ENCODE assay signal across 19 mouse cellular contexts in genomic region chr11:87527990-87528389, GRCm38 (mm10). TPM values are rescaled to one million over a fixed set of nuclear protein-coding genes. Genes with fewer than 3 reads are reported as not detected.
DNase-seq lines count a peak whose midpoint lies in the region; ATAC-seq and TF ChIP-seq lines count a peak whose summit lies in the region.
"Had no signal": no experiment of that assay in that cellular context is flagged by ENCODE, and none has a peak within 500 bp of the region (broad histone marks: within the 10 kb centered on the region; RNA-seq: fewer than 3 reads in every experiment).

No protein-coding gene starts in this region.

- no peaks in the 10 kb centered on the region for H3K9me3 ChIP-seq in hindbrain, postnatal 0 days (ENCODE audit: low read length)
- no peaks in the 10 kb centered on the region for H3K9me3 ChIP-seq in hindbrain, embryonic 16.5 days (ENCODE audit: control insufficient read depth, low read length)
- no peaks in the 10 kb centered on the region for H3K9me3 ChIP-seq in kidney, embryonic 14.5 days (ENCODE audit: control insufficient read depth, low read length)
- H3K9me3 ChIP-seq: embryonic facial prominence, embryonic 10.5 days; forebrain, embryonic 10.5 days; G1E; intestine, embryonic 15.5 days; limb, embryonic 15.5 days; midbrain, embryonic 13.5 days had no signal

- TF ChIP-seq CTCF in hindbrain, postnatal 0 days (IDR thresholded peaks at IDR 0.05; ENCODE audit: low read depth) = 0 out of 2 replicates have a peak, but pooled peaks have one; percentile 38

- DNase-seq in hindbrain, postnatal 0 days (ENCODE audit: low spot score) = no peak
- DNase-seq in lung, postnatal 10 days = peak; percentile 25
- no peak for DNase-seq in lung, postnatal 36 days
- peak; percentile 57 for DNase-seq in ES-CJ7 (ENCODE audit: low read depth, low spot score)
- DNase-seq in heart, adult 18-20 months = no peak
- DNase-seq: adrenal gland, adult 2 months; cerebellum, adult 11 months; gastrocnemius, postnatal 10 days had no signal

- no peak overlapping the region for H3K4me3 ChIP-seq in hindbrain, postnatal 0 days (ENCODE audit: low read length)
- H3K4me3 ChIP-seq in hindbrain, embryonic 16.5 days (ENCODE audit: low read length) = no peak overlapping the region
- H3K4me3 ChIP-seq in kidney, embryonic 14.5 days (ENCODE audit: low read length) = no peak overlapping the region
- H3K4me3 ChIP-seq: embryonic facial prominence, embryonic 10.5 days; forebrain, embryonic 10.5 days; intestine, embryonic 15.5 days; limb, embryonic 15.5 days; midbrain, embryonic 13.5 days had no signal

- no peaks in the 10 kb centered on the region for H3K27me3 ChIP-seq in hindbrain, postnatal 0 days (ENCODE audit: insufficient read depth, low read length)
- no peaks in the 10 kb centered on the region for H3K27me3 ChIP-seq in hindbrain, embryonic 16.5 days (replicated peaks; ENCODE audit: control insufficient read depth, insufficient read depth, low read length)
- H3K27me3 ChIP-seq in kidney, embryonic 14.5 days (ENCODE audit: control insufficient read depth, insufficient read depth, low read length) = no peaks in the 10 kb centered on the region
- H3K27me3 ChIP-seq: intestine, embryonic 15.5 days; limb, embryonic 15.5 days; midbrain, embryonic 13.5 days had no signal

- no peaks in the 10 kb centered on the region for H3K4me1 ChIP-seq in hindbrain, postnatal 0 days (ENCODE audit: insufficient read depth, low read length)
- H3K4me1 ChIP-seq in hindbrain, embryonic 16.5 days (ENCODE audit: control insufficient read depth, insufficient read depth, low read depth, low read length) = no peaks in the 10 kb centered on the region
- no peaks in the 10 kb centered on the region for H3K4me1 ChIP-seq in kidney, embryonic 14.5 days (ENCODE audit: control insufficient read depth, insufficient read depth, low read length)
- H3K4me1 ChIP-seq: intestine, embryonic 15.5 days; limb, embryonic 15.5 days; midbrain, embryonic 13.5 days had no signal

- WGBS in hindbrain, postnatal 0 days = 62% methylated on average over 4 of the region's 4 CpGs
- 63% methylated on average over 4 of the region's 4 CpGs for WGBS in hindbrain, embryonic 16.5 days
- WGBS in kidney, embryonic 14.5 days = 51% methylated on average over 4 of the region's 4 CpGs

- H3K9ac ChIP-seq in hindbrain, postnatal 0 days (replicated peaks; ENCODE audit: low read length) = no peak overlapping the region
- H3K9ac ChIP-seq in hindbrain, embryonic 16.5 days (ENCODE audit: low read depth, low read length) = no peak overlapping the region
- no peak overlapping the region for H3K9ac ChIP-seq in kidney, embryonic 14.5 days (ENCODE audit: low read depth, low read length)
- H3K9ac ChIP-seq: intestine, embryonic 15.5 days; limb, embryonic 15.5 days; midbrain, embryonic 13.5 days had no signal

- H3K36me3 ChIP-seq in hindbrain, postnatal 0 days (ENCODE audit: insufficient read depth, low read length) = no peaks in the 10 kb centered on the region
- H3K36me3 ChIP-seq in hindbrain, embryonic 16.5 days (ENCODE audit: control insufficient read depth, insufficient read depth, low read length) = no peaks in the 10 kb centered on the region
- no peaks in the 10 kb centered on the region for H3K36me3 ChIP-seq in kidney, embryonic 14.5 days (ENCODE audit: control insufficient read depth, insufficient read depth, low read length)
- H3K36me3 ChIP-seq: embryonic facial prominence, embryonic 10.5 days; forebrain, embryonic 10.5 days; G1E; intestine, embryonic 15.5 days; limb, embryonic 15.5 days; midbrain, embryonic 13.5 days had no signal

- no peak overlapping the region for H3K4me2 ChIP-seq in hindbrain, postnatal 0 days (ENCODE audit: low read depth, low read length)
- no peak overlapping the region for H3K4me2 ChIP-seq in hindbrain, embryonic 16.5 days (ENCODE audit: low read length)
- H3K4me2 ChIP-seq in kidney, embryonic 14.5 days (replicated peaks; ENCODE audit: low read depth, low read length) = no peak overlapping the region
- H3K4me2 ChIP-seq: intestine, embryonic 15.5 days; limb, embryonic 15.5 days; midbrain, embryonic 13.5 days had no signal

- ATAC-seq in hindbrain, postnatal 0 days = no peak
- ATAC-seq in hindbrain, embryonic 16.5 days = no peak
- 0 out of 2 replicates have a peak, but pooled peaks have one; percentile 67 for ATAC-seq in megakaryocyte-erythroid progenitor cell, adult 5-6 weeks (replicated peaks; ENCODE audit: low FRiP score, low TSS enrichment, poor library complexity, severe bottlenecking)
- no peak for ATAC-seq in kidney, embryonic 14.5 days (ENCODE audit: low FRiP score, low TSS enrichment)
- ATAC-seq: intestine, embryonic 15.5 days; midbrain, embryonic 13.5 days had no signal

- H3K27ac ChIP-seq in hindbrain, postnatal 0 days = no peak overlapping the region
- H3K27ac ChIP-seq in hindbrain, embryonic 16.5 days (ENCODE audit: low read depth, low read length) = no peak overlapping the region
- H3K27ac ChIP-seq in kidney, embryonic 14.5 days (ENCODE audit: low read depth, low read length) = no peak overlapping the region
- H3K27ac ChIP-seq: embryonic facial prominence, embryonic 10.5 days; forebrain, embryonic 10.5 days; intestine, embryonic 15.5 days; limb, embryonic 15.5 days; midbrain, embryonic 13.5 days had no signal

RNA-seq across cellular contexts. Expression of gene Gm11492, which starts 38.5 kb away (rescaled TPM):
- not detected in 2 replicates for total RNA-seq in hindbrain, postnatal 0 days (2014; rRNA removed)
- not detected in 2 replicates for polyA plus RNA-seq in hindbrain, postnatal 0 days (2015; fragmentation: Nextera tagmentation; extraction: Ambion mirVana)
- not detected in 2 replicates for polyA plus RNA-seq in hindbrain, embryonic 16.5 days (2015; fragmentation: Nextera tagmentation; extraction: Ambion mirVana)
- not detected in 2 replicates for total RNA-seq in megakaryocyte-erythroid progenitor cell, adult 5-6 weeks (2014; fragmentation: Nextera tagmentation)
- not detected in 2 replicates for total RNA-seq in megakaryocyte-erythroid progenitor cell, adult 5-6 weeks (2017)
- not detected for total RNA-seq in heart, adult 18-20 months (2021)
- polyA plus RNA-seq in kidney, embryonic 14.5 days (2014; fragmentation: Nextera tagmentation; extraction: Ambion mirVana) = not detected in 2 replicates
- total RNA-seq: adrenal gland, adult 2 months; gastrocnemius, postnatal 10 days; heart, postnatal 10 days; layer of hippocampus, postnatal 10 days had no signal
- polyA plus RNA-seq: adrenal gland, adult 2 months; embryonic facial prominence, embryonic 10.5 days; forebrain, embryonic 10.5 days; G1E; intestine, embryonic 15.5 days; limb, embryonic 15.5 days; midbrain, embryonic 13.5 days had no signal

RNA-seq across cellular contexts. Expression of gene Sept4, which starts 40.7 kb away (rescaled TPM):
- total RNA-seq in hindbrain, postnatal 0 days (2014; rRNA removed) = 32.3 and 39.6 TPM in 2 replicates
- polyA plus RNA-seq in hindbrain, postnatal 0 days (2015; fragmentation: Nextera tagmentation; extraction: Ambion mirVana) = 54.9 and 63.6 TPM in 2 replicates
- 43.4 and 47.7 TPM in 2 replicates for polyA plus RNA-seq in hindbrain, embryonic 16.5 days (2015; fragmentation: Nextera tagmentation; extraction: Ambion mirVana)
- total RNA-seq in megakaryocyte-erythroid progenitor cell, adult 5-6 weeks (2014; fragmentation: Nextera tagmentation) = 24.5 and 34.8 TPM in 2 replicates
- total RNA-seq in megakaryocyte-erythroid progenitor cell, adult 5-6 weeks (2017) = 15.0 and 21.6 TPM in 2 replicates
- 10 to 100 TPM; 31.8 to 37.7 TPM for total RNA-seq in heart, adult 18-20 months (2021)
- polyA plus RNA-seq in kidney, embryonic 14.5 days (2014; fragmentation: Nextera tagmentation; extraction: Ambion mirVana) = 35.6 and 37.9 TPM in 2 replicates

Comparison
In these comparisons a context has a peak if more than half of its experiments do, and no peak if none do; other contexts are left out.
1. DNase-seq: peak in lung, postnatal 10 days (single experiment) and ES-CJ7 (single experiment); none in hindbrain, postnatal 0 days (single experiment), lung, postnatal 36 days (single experiment) and heart, adult 18-20 months (0 of 2).